Mouse (Mus musculus) MEL (cell line): ENCODE measurements around the gene Rps15.

Experiments used
- CHD1 ChIP-seq: IDR thresholded peaks from 2 replicates; pipeline ENCODE4 v1.6.1; 2012; ENCODE audit warnings: low read depth, mild to moderate bottlenecking, inconsistent platforms, low read length, improper control_type of control experiment
- CTCF ChIP-seq, 3 experiments: IDR thresholded peaks in 2 of 3; conservative IDR thresholded peaks in 1 of 3; 2 replicates each; pipeline ENCODE4 v1.5.1; 2011 to 2012; ENCODE audit warnings: low read length in 3 of 3, low read depth in 2 of 3, mild to moderate bottlenecking in 2 of 3, improper control_type of control experiment in 1 of 3, inconsistent platforms in 1 of 3, mixed read lengths in 1 of 3, moderate library complexity in 1 of 3; ENCODE audit not compliant: control insufficient read depth in 1 of 3, insufficient read depth in 1 of 3, poor library complexity in 1 of 3, severe bottlenecking in 1 of 3
- EP300 ChIP-seq, 2 experiments: IDR thresholded peaks; 2 replicates each; pipeline ENCODE4 v1.6.1; 2011; ENCODE audit warnings: improper control_type of control experiment in 2 of 2, low read length in 2 of 2, low read depth in 1 of 2, mild to moderate bottlenecking in 1 of 2
- HCFC1 ChIP-seq: IDR thresholded peaks from 2 replicates; pipeline ENCODE4 v1.6.1; 2012; ENCODE audit warnings: low read depth, mild to moderate bottlenecking, inconsistent platforms, low read length, improper control_type of control experiment, moderate library complexity
- MAFK ChIP-seq: IDR thresholded peaks from 2 replicates; pipeline ENCODE4 v1.6.1; 2011; ENCODE audit warnings: low read depth, mild to moderate bottlenecking, low read length, improper control_type of control experiment, borderline replicate concordance
- NELFE ChIP-seq: IDR thresholded peaks from 2 replicates; pipeline ENCODE4 v1.6.1; 2011; ENCODE audit warnings: low read depth, low read length, improper control_type of control experiment
- POLR2A ChIP-seq, 2 experiments: IDR thresholded peaks; 2 replicates each; pipeline ENCODE4 v1.6.1; 2011 to 2012; ENCODE audit warnings: low read length in 2 of 2, mild to moderate bottlenecking in 2 of 2, control low read depth in 1 of 2, improper control_type of control experiment in 1 of 2, low read depth in 1 of 2, moderate library complexity in 1 of 2; ENCODE audit not compliant: control insufficient read depth in 1 of 2, insufficient read depth in 1 of 2, poor library complexity in 1 of 2
- RAD21 ChIP-seq: IDR thresholded peaks from 2 replicates; pipeline ENCODE4 v1.6.1; 2011; ENCODE audit warnings: mild to moderate bottlenecking, low read depth, low read length, improper control_type of control experiment
- TCF12 ChIP-seq: IDR thresholded peaks from 2 replicates; pipeline ENCODE4 v1.6.1; 2014; ENCODE audit warnings: low read depth, mild to moderate bottlenecking, inconsistent platforms, low read length, improper control_type of control experiment, moderate library complexity
- ZMIZ1 ChIP-seq: IDR thresholded peaks from 2 replicates; pipeline ENCODE4 v1.6.1; 2012; ENCODE audit warnings: low read depth, mild to moderate bottlenecking, inconsistent platforms, low read length, improper control_type of control experiment, moderate library complexity

- TF ChIP-seq CTCF (IDR thresholded peaks at IDR 0.05 in 2 of 3, conservative IDR thresholded peaks at IDR 0.05 in 1 of 3; ENCODE audit: control insufficient read depth in 1 of 3, insufficient read depth in 1 of 3, low read depth in 2 of 3, low read length in 3 of 3, poor library complexity in 1 of 3, severe bottlenecking in 1 of 3) (no peak), TCF12 (no peak), POLR2A (IDR thresholded peaks at IDR 0.05; ENCODE audit: control insufficient read depth in 1 of 2, insufficient read depth in 1 of 2, low read depth in 1 of 2, low read length in 2 of 2, poor library complexity in 1 of 2) (no peak), RAD21 (no peak), EP300 (IDR thresholded peaks at IDR 0.05; ENCODE audit: low read depth in 1 of 2, low read length in 2 of 2) (no peak), MAFK (no peak), HCFC1 (no peak), ZMIZ1 (no peak), CHD1 (no peak), NELFE (no peak)
Measured at GRCm38 (mm10) chr10:80312586-80313504, 20.6 kb downstream of the Rps15 start.
